Mouse (Mus musculus) forebrain, embryonic 13.5 days (tissue): ENCODE data around the gene Prkcb. TPM values are rescaled to one million over a fixed set of nuclear protein-coding genes. Genes with fewer than 3 reads are reported as not detected.

Experiments used
- ATAC-seq: fragments of 200-750 bp; cut with Nextera tagmentation; 2 replicates; pipeline ENCODE4 v1.8.0; 2017
- H3K27ac ChIP-seq: fragments of 300-500 bp; sonication (generic); 2 replicates; pipeline ENCODE4 v1.5.1; 2015; ENCODE audit warnings: inconsistent platforms, mild to moderate bottlenecking, moderate library complexity
- H3K27me3 ChIP-seq: fragments of 300-500 bp; sonication (generic); 2 replicates; pipeline ENCODE4 v1.6.1; 2015; ENCODE audit warnings: mild to moderate bottlenecking, inconsistent platforms
- H3K36me3 ChIP-seq: fragments of 300-500 bp; sonication (generic); 2 replicates; pipeline ENCODE4 v1.6.1; 2015; ENCODE audit warnings: mild to moderate bottlenecking, inconsistent platforms; ENCODE audit not compliant: poor library complexity, severe bottlenecking
- H3K4me1 ChIP-seq: fragments of 300-500 bp; sonication (generic); 2 replicates; pipeline ENCODE4 v1.6.1; 2015; ENCODE audit warnings: inconsistent platforms
- H3K4me2 ChIP-seq: fragments of 300-500 bp; sonication (generic); 2 replicates; pipeline ENCODE4 v1.6.1; 2015; ENCODE audit warnings: inconsistent platforms, mild to moderate bottlenecking, moderate library complexity
- H3K4me3 ChIP-seq: fragments of 300-500 bp; sonication (generic); 2 replicates; pipeline ENCODE4 v1.5.1; 2015; ENCODE audit warnings: mild to moderate bottlenecking, inconsistent platforms
- H3K9ac ChIP-seq: fragments of 300-500 bp; sonication (generic); 2 replicates; pipeline ENCODE4 v1.6.1; 2015; ENCODE audit warnings: mild to moderate bottlenecking, inconsistent platforms
- H3K9me3 ChIP-seq: fragments of 300-500 bp; sonication (generic); replicated peaks from 2 replicates; pipeline ENCODE4 v1.6.1; 2016; ENCODE audit warnings: inconsistent platforms
- WGBS: fragments of 180-500 bp; shearing (Covaris S2); methylation state at CpG from one replicate; pipeline ENCODE4 v1.1.7; 2015; 5-methylcytosine and 5-hydroxymethylcytosine counted together
- polyA plus RNA-seq: library from polyadenylated mRNA; unstranded; fragments of >200 nt; fragmentation: Nextera tagmentation; extraction: Ambion mirVana; gene quantifications from 2 replicates; pipeline ENCODE4 v1.2.1, GENCODE M21; 2015

The Prkcb gene
- polyA plus RNA-seq, 1 experiment from 2014 or later = 27.4 TPM

GRCm38 (mm10) chr7:122256722-122257121 is 31.8 kb upstream of the Prkcb start:
- Histone ChIP-seq H3K27ac (no peak overlapping the region), H3K36me3 (no peaks in the 10 kb centered on the region), H3K9me3 (no peaks in the 10 kb centered on the region), H3K9ac (no peak overlapping the region), H3K4me3 (no peak overlapping the region), H3K4me1 (no peaks in the 10 kb centered on the region), H3K4me2 (no peak overlapping the region), H3K27me3 (no peaks in the 10 kb centered on the region)
- no peak for ATAC-seq
- 84% methylated on average over 7 of the region's 7 CpGs for WGBS

- Histone ChIP-seq H3K36me3 (no peaks in the 10 kb centered on the region), H3K4me3 (no peak overlapping the region), H3K4me2 (no peak overlapping the region), H3K9ac (no peak overlapping the region), H3K9me3 (no peaks in the 10 kb centered on the region), H3K4me1 (no peaks in the 10 kb centered on the region), H3K27me3 (no peaks in the 10 kb centered on the region), H3K27ac (no peak overlapping the region)
- WGBS = 83% methylated on average over 4 of the region's 4 CpGs
- no peak for ATAC-seq
Observed at GRCm38 (mm10) chr7:122258521-122258920, 30.0 kb upstream of the Prkcb start.

GRCm38 (mm10) chr7:122260055-122260602 is 28.4 kb upstream of the Prkcb start:
- H3K27me3 ChIP-seq = no peaks in the 10 kb centered on the region
- WGBS = 86% methylated on average over 5 of the region's 5 CpGs
- no peak for ATAC-seq

GRCm38 (mm10) chr7:122268983-122269486 is 19.5 kb upstream of the Prkcb start:
- H3K9me3 ChIP-seq = no peaks in the 10 kb centered on the region
- no peaks in the 10 kb centered on the region for H3K36me3 ChIP-seq
- H3K27ac ChIP-seq = no peak overlapping the region
- H3K4me3 ChIP-seq = no peak overlapping the region
- H3K4me2 ChIP-seq = no peak overlapping the region
- ATAC-seq = no peak
- H3K9ac ChIP-seq = no peak overlapping the region
- 89% methylated on average over 4 of the region's 4 CpGs for WGBS
- no peaks in the 10 kb centered on the region for H3K4me1 ChIP-seq
- H3K27me3 ChIP-seq = no peaks in the 10 kb centered on the region

More at GRCm38 (mm10) chr7:122260055-122260602, 28.4 kb upstream of the Prkcb start:
- Histone ChIP-seq H3K9me3 (no peaks in the 10 kb centered on the region), H3K36me3 (no peaks in the 10 kb centered on the region), H3K27ac (no peak overlapping the region), H3K4me2 (no peak overlapping the region), H3K4me1 (no peaks in the 10 kb centered on the region), H3K4me3 (no peak overlapping the region), H3K9ac (no peak overlapping the region)

- H3K4me1 ChIP-seq = no peaks in the 10 kb centered on the region
- no peak overlapping the region for H3K9ac ChIP-seq
- no peak overlapping the region for H3K4me2 ChIP-seq
- no peaks in the 10 kb centered on the region for H3K27me3 ChIP-seq
- 95% methylated on average over 2 of the region's 2 CpGs for WGBS
- ATAC-seq = no peak
- H3K27ac ChIP-seq = no peak overlapping the region
- no peaks in the 10 kb centered on the region for H3K36me3 ChIP-seq
- H3K9me3 ChIP-seq = no peaks in the 10 kb centered on the region
- no peak overlapping the region for H3K4me3 ChIP-seq
Observed at GRCm38 (mm10) chr7:122272334-122272733, 16.2 kb upstream of the Prkcb start.

- no peaks in the 10 kb centered on the region for H3K27me3 ChIP-seq
- H3K36me3 ChIP-seq = no peaks in the 10 kb centered on the region
- H3K9me3 ChIP-seq = no peaks in the 10 kb centered on the region
- no peak overlapping the region for H3K27ac ChIP-seq
- H3K4me3 ChIP-seq = no peak overlapping the region
- H3K9ac ChIP-seq = no peak overlapping the region
- no peaks in the 10 kb centered on the region for H3K4me1 ChIP-seq
- 89% methylated on average over 9 of the region's 9 CpGs for WGBS
- H3K4me2 ChIP-seq = no peak overlapping the region
- ATAC-seq = no peak
Observed at GRCm38 (mm10) chr7:122279580-122279979, 9.0 kb upstream of the Prkcb start.

GRCm38 (mm10) chr7:122280334-122280733 is 8.2 kb upstream of the Prkcb start:
- no peak overlapping the region for H3K4me2 ChIP-seq
- no peak for ATAC-seq
- no peak overlapping the region for H3K4me3 ChIP-seq

GRCm38 (mm10) chr7:122282584-122282983 is 6.0 kb upstream of the Prkcb start:
- Histone ChIP-seq H3K9me3 (no peaks in the 10 kb centered on the region), H3K4me3 (no peak overlapping the region), H3K36me3 (no peaks in the 10 kb centered on the region), H3K27me3 (peaks cover 6% of the 10 kb centered on the region), H3K9ac (no peak overlapping the region), H3K4me1 (no peaks in the 10 kb centered on the region), H3K4me2 (no peak overlapping the region), H3K27ac (no peak overlapping the region)
- WGBS = 88% methylated on average over 2 of the region's 2 CpGs
- no peak for ATAC-seq

More at GRCm38 (mm10) chr7:122280334-122280733, 8.2 kb upstream of the Prkcb start:
- Histone ChIP-seq H3K9me3 (no peaks in the 10 kb centered on the region), H3K36me3 (no peaks in the 10 kb centered on the region), H3K27me3 (no peaks in the 10 kb centered on the region), H3K9ac (no peak overlapping the region), H3K4me1 (no peaks in the 10 kb centered on the region), H3K27ac (no peak overlapping the region)
- WGBS = 79% methylated on average over 2 of the region's 2 CpGs

- 78% methylated on average over 1 of the region's 1 CpGs for WGBS
- no peak for ATAC-seq
- H3K4me3 ChIP-seq = no peak overlapping the region
- H3K4me2 ChIP-seq = no peak overlapping the region
- no peaks in the 10 kb centered on the region for H3K9me3 ChIP-seq
- no peak overlapping the region for H3K27ac ChIP-seq
- H3K27me3 ChIP-seq = peaks cover 39% of the 10 kb centered on the region
- peaks cover 18% of the 10 kb centered on the region for H3K4me1 ChIP-seq
- no peak overlapping the region for H3K9ac ChIP-seq
- H3K36me3 ChIP-seq = no peaks in the 10 kb centered on the region
Observed at GRCm38 (mm10) chr7:122287217-122287616, 1.3 kb upstream of the Prkcb start.

GRCm38 (mm10) chr7:122289243-122290111 is 926 bp downstream of the Prkcb start:
- ATAC-seq = peak; percentile 57
- H3K27me3 ChIP-seq = peaks cover 42% of the 10 kb centered on the region
- under 1% methylated on average over 59 of the region's 66 CpGs for WGBS
- H3K4me1 ChIP-seq = peaks cover 18% of the 10 kb centered on the region
- peak overlapping the region; percentile 97 for H3K4me2 ChIP-seq
- H3K9ac ChIP-seq = peak overlapping the region; percentile 60
- H3K36me3 ChIP-seq = no peaks in the 10 kb centered on the region
- no peaks in the 10 kb centered on the region for H3K9me3 ChIP-seq
- H3K4me3 ChIP-seq = peak overlapping the region; percentile 62
- H3K27ac ChIP-seq = 0 out of 2 replicates have a peak overlapping the region, but pooled peaks have one; percentile 25

GRCm38 (mm10) chr7:122290165-122290564 is 1.6 kb downstream of the Prkcb start:
- Histone ChIP-seq H3K9ac (peak overlapping the region; percentile 60), H3K27me3 (peaks cover 42% of the 10 kb centered on the region), H3K4me1 (peaks cover 18% of the 10 kb centered on the region), H3K4me2 (peak overlapping the region; percentile 97), H3K36me3 (no peaks in the 10 kb centered on the region), H3K9me3 (no peaks in the 10 kb centered on the region), H3K4me3 (peak overlapping the region; percentile 62), H3K27ac (no peak overlapping the region)
- peak; percentile 32; the same call in 1 of the 2 replicates for ATAC-seq
- WGBS = 11% methylated on average over 12 of the region's 12 CpGs

GRCm38 (mm10) chr7:122290771-122291170 is 2.2 kb downstream of the Prkcb start:
- ATAC-seq = no peak
- no peak overlapping the region for H3K4me3 ChIP-seq
- H3K4me1 ChIP-seq = peaks cover 18% of the 10 kb centered on the region
- H3K4me2 ChIP-seq = no peak overlapping the region; the same call in 1 of the 2 replicates
- no peak overlapping the region for H3K27ac ChIP-seq
- H3K36me3 ChIP-seq = no peaks in the 10 kb centered on the region
- H3K27me3 ChIP-seq = peaks cover 42% of the 10 kb centered on the region
- no peaks in the 10 kb centered on the region for H3K9me3 ChIP-seq
- H3K9ac ChIP-seq = no peak overlapping the region
- 70% methylated on average over 3 of the region's 3 CpGs for WGBS
